Mouse (Mus musculus) heart, embryonic 12.5 days (tissue): ENCODE measurements around the gene Nt5dc2. TPM values are rescaled to one million over a fixed set of nuclear protein-coding genes. Genes with fewer than 3 reads are reported as not detected.
A peak's percentile ranks its signal among the peaks of the same experiment; 100 is the strongest.

ENCODE experiments used
- ATAC-seq: fragments of 200-750 bp; cut with Nextera tagmentation; 2 replicates; pipeline ENCODE4 v1.8.0; 2017; ENCODE audit warnings: moderate TSS enrichment, moderate library complexity; ENCODE audit not compliant: insufficient number of reproducible peaks, low FRiP score
- H3K27ac ChIP-seq: fragments of 300-500 bp; sonication (generic); 2 replicates; pipeline ENCODE4 v1.5.1; 2016; ENCODE audit warnings: mild to moderate bottlenecking, moderate library complexity; ENCODE audit not compliant: poor library complexity, severe bottlenecking
- H3K27me3 ChIP-seq: fragments of 300-500 bp; sonication (generic); replicated peaks from 2 replicates; pipeline ENCODE4 v1.6.1; 2016; ENCODE audit warnings: mild to moderate bottlenecking, moderate library complexity
- H3K36me3 ChIP-seq: fragments of 300-500 bp; sonication (generic); 2 replicates; pipeline ENCODE4 v1.6.1; 2016; ENCODE audit warnings: mild to moderate bottlenecking, moderate library complexity
- H3K4me1 ChIP-seq: fragments of 300-500 bp; sonication (generic); replicated peaks from 2 replicates; pipeline ENCODE4 v1.6.1; 2016; ENCODE audit warnings: mild to moderate bottlenecking
- H3K4me2 ChIP-seq: fragments of 300-500 bp; sonication (generic); 2 replicates; pipeline ENCODE4 v1.6.1; 2016; ENCODE audit warnings: mild to moderate bottlenecking, moderate library complexity
- H3K4me3 ChIP-seq: fragments of 300-500 bp; sonication (generic); 2 replicates; pipeline ENCODE4 v1.5.1; 2016; ENCODE audit warnings: mild to moderate bottlenecking
- H3K9ac ChIP-seq: fragments of 300-500 bp; sonication (generic); 2 replicates; pipeline ENCODE4 v1.6.1; 2016; ENCODE audit warnings: mild to moderate bottlenecking, moderate library complexity
- H3K9me3 ChIP-seq: fragments of 300-500 bp; sonication (generic); replicated peaks from 2 replicates; pipeline ENCODE4 v1.6.1; 2016; ENCODE audit warnings: mild to moderate bottlenecking, moderate library complexity
- WGBS: fragments of 180-500 bp; shearing (Covaris S2); methylation state at CpG from one replicate; pipeline ENCODE4 v1.1.7; 2016; 5-methylcytosine and 5-hydroxymethylcytosine counted together
- polyA plus RNA-seq: library from polyadenylated mRNA; unstranded; fragments of >200 nt; fragmentation: Nextera tagmentation; extraction: Ambion mirVana; gene quantifications from 2 replicates; pipeline ENCODE4 v1.2.1, GENCODE M21; 2016

Gene Nt5dc2
- polyA plus RNA-seq, 1 experiment from 2014 or later: 343 TPM

DNA sequence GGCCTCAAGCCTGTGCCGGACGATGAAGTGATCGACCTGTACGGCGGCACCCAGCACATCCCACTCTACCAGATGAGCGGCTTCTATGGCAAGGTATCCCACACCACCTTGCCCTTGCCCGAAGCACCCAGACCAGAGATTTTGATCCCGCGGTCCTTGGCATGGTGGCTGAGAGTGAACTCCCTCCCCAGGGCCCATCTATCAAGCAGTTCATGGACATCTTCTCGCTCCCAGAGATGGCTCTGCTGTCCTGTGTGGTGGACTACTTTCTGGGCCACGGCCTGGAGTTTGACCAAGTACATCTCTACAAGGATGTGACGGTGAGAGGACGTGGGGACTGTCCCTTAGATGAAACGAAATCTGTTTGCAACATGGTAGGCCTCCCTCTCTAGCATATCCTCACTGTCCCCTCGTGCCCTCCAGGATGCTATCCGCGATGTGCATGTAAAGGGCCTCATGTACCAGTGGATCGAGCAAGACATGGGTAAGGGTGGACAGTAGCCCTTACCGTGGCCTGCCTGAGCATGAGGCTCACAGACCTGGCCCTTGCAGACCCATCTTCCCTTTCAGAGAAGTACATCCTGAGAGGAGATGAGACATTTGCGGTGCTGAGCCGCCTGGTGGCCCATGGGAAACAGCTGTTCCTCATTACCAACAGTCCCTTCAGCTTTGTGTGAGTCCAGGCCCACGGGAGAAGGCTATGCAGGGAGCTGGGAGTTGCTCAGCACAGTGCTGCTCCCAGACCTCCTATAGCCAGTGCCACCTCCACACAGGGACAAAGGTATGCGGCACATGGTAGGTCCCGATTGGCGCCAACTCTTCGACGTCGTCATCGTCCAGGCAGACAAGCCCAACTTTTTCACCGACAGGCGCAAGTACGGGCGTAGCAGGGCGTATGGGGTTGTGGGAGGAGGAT is 4.9 kb downstream of the Nt5dc2 start:
- Histone ChIP-seq H3K4me1 (peaks cover 35% of the 10 kb centered on the region), H3K36me3 (peaks cover 67% of the 10 kb centered on the region), H3K4me2 (no peak overlapping the region), H3K27me3 (no peaks in the 10 kb centered on the region), H3K9me3 (no peaks in the 10 kb centered on the region), H3K4me3 (no peak overlapping the region), H3K9ac (no peak overlapping the region), H3K27ac (no peak overlapping the region)
- ATAC-seq: no peak
- WGBS: 94% methylated on average over 34 of the region's 34 CpGs

- no peaks in the 10 kb centered on the region for H3K27me3 ChIP-seq
- no peak for ATAC-seq
- no peak overlapping the region for H3K27ac ChIP-seq
- peaks cover 35% of the 10 kb centered on the region for H3K4me1 ChIP-seq
- WGBS: 78% methylated on average over 26 of the region's 26 CpGs
- no peaks in the 10 kb centered on the region for H3K9me3 ChIP-seq
- H3K4me3 ChIP-seq: no peak overlapping the region
- H3K4me2 ChIP-seq: no peak overlapping the region
- H3K9ac ChIP-seq: no peak overlapping the region
- peaks cover 76% of the 10 kb centered on the region for H3K36me3 ChIP-seq
Measured at GRCm38 (mm10) chr14:31136411-31137280, 5.8 kb downstream of the Nt5dc2 start.

GRCm38 (mm10) chr14:31137281-31137595 is 6.4 kb downstream of the Nt5dc2 start:
- peak overlapping the region; percentile 60; the same call in 1 of the 2 replicates for H3K27ac ChIP-seq

DNA sequence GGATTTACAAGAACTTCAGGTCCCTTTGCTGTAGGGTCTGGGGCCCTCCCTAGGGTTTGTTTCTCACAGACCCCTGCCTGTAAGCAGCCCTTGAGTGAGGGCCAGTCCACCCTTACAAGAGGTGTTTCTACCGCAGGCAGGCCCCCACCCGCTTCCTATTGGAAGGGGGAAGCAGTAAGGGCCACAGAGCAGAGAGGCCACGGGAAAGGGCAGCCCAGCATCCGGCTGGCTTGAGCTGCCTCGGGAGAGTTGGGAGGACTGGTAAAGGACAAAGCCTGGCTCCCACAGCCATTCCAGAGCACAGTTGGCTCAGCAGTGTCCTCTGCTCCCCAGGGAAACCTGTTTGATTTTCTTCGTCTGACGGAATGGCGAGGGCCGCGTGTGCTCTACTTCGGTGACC is 6.9 kb downstream of the Nt5dc2 start:
- H3K27ac ChIP-seq: peak overlapping the region; percentile 60
- peaks cover 87% of the 10 kb centered on the region for H3K36me3 ChIP-seq
- H3K9me3 ChIP-seq: no peaks in the 10 kb centered on the region; the same call in 1 of the 2 replicates
- H3K4me2 ChIP-seq: no peak overlapping the region
- peaks cover 24% of the 10 kb centered on the region for H3K4me1 ChIP-seq
- ATAC-seq: 0 out of 2 replicates have a peak, but pooled peaks have one; percentile 18
- no peaks in the 10 kb centered on the region for H3K27me3 ChIP-seq
- H3K9ac ChIP-seq: no peak overlapping the region
- no peak overlapping the region for H3K4me3 ChIP-seq
- WGBS: 74% methylated on average over 11 of the region's 11 CpGs

More at GRCm38 (mm10) chr14:31137281-31137595, 6.4 kb downstream of the Nt5dc2 start:
- peaks cover 82% of the 10 kb centered on the region for H3K36me3 ChIP-seq
- H3K4me2 ChIP-seq: no peak overlapping the region
- no peaks in the 10 kb centered on the region for H3K9me3 ChIP-seq
- no peak overlapping the region for H3K4me3 ChIP-seq
- no peak overlapping the region for H3K9ac ChIP-seq
- peaks cover 29% of the 10 kb centered on the region for H3K4me1 ChIP-seq
- ATAC-seq: no peak
- H3K27me3 ChIP-seq: no peaks in the 10 kb centered on the region
- 70% methylated on average over 10 of the region's 10 CpGs for WGBS

GRCm38 (mm10) chr14:31138219-31138896 is 7.5 kb downstream of the Nt5dc2 start:
- Histone ChIP-seq H3K27ac (peak overlapping the region; percentile 60), H3K4me2 (no peak overlapping the region), H3K27me3 (no peaks in the 10 kb centered on the region), H3K9ac (no peak overlapping the region), H3K4me1 (peaks cover 18% of the 10 kb centered on the region), H3K4me3 (no peak overlapping the region), H3K36me3 (peaks cover 93% of the 10 kb centered on the region), H3K9me3 (no peaks in the 10 kb centered on the region; the same call in 1 of the 2 replicates)
- ATAC-seq: no peak
- WGBS: 93% methylated on average over 30 of the region's 35 CpGs

- Histone ChIP-seq H3K36me3 (peaks cover 96% of the 10 kb centered on the region), H3K9me3 (no peaks in the 10 kb centered on the region; the same call in 1 of the 2 replicates), H3K4me1 (peaks cover 12% of the 10 kb centered on the region; the same call in 1 of the 2 replicates), H3K27ac (no peak overlapping the region), H3K4me2 (no peak overlapping the region), H3K27me3 (no peaks in the 10 kb centered on the region), H3K4me3 (no peak overlapping the region), H3K9ac (no peak overlapping the region)
- 88% methylated on average over 9 of the region's 9 CpGs for WGBS
- ATAC-seq: no peak
Measured at GRCm38 (mm10) chr14:31138897-31139429, 8.1 kb downstream of the Nt5dc2 start.

GRCm38 (mm10) chr14:31139666-31140065 is 8.8 kb downstream of the Nt5dc2 start:
- no peak overlapping the region for H3K4me3 ChIP-seq
- 88% methylated on average over 12 of the region's 12 CpGs for WGBS
- H3K36me3 ChIP-seq: peaks cover 91% of the 10 kb centered on the region
- no peaks in the 10 kb centered on the region for H3K27me3 ChIP-seq
- peaks cover 7% of the 10 kb centered on the region; the same call in 1 of the 2 replicates for H3K4me1 ChIP-seq
- no peaks in the 10 kb centered on the region; the same call in 1 of the 2 replicates for H3K9me3 ChIP-seq
- no peak for ATAC-seq
- H3K4me2 ChIP-seq: no peak overlapping the region
- H3K9ac ChIP-seq: no peak overlapping the region
- H3K27ac ChIP-seq: no peak overlapping the region

DNA sequence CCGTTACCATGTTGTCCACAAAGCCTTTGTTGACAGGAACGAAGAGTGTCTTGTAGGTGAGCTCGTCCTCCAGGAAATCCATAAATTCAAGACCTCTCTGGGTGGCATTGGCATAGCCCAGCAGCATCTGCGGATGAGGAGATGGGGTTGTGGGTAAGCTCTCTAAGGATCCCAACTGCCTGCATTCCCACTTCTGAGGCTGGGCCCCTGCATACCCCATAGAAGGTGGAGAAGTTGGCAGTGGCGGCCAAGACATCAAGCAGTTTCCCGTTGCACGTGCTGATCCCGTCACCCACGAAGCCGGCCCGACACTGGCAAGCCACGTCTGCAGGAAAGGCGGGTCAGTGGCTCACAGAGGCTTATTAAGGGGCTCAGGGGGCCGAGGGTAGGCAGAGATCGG is 9.3 kb downstream of the Nt5dc2 start:
- H3K4me2 ChIP-seq: no peak overlapping the region
- no peaks in the 10 kb centered on the region; the same call in 1 of the 2 replicates for H3K9me3 ChIP-seq
- no peak for ATAC-seq
- H3K27me3 ChIP-seq: no peaks in the 10 kb centered on the region
- H3K36me3 ChIP-seq: peaks cover 86% of the 10 kb centered on the region
- H3K27ac ChIP-seq: no peak overlapping the region
- peaks cover 4% of the 10 kb centered on the region; the same call in 1 of the 2 replicates for H3K4me1 ChIP-seq
- H3K4me3 ChIP-seq: no peak overlapping the region
- no peak overlapping the region for H3K9ac ChIP-seq
- 87% methylated on average over 15 of the region's 15 CpGs for WGBS

GRCm38 (mm10) chr14:31141011-31141410 is 10.2 kb downstream of the Nt5dc2 start:
- Histone ChIP-seq H3K27ac (no peak overlapping the region), H3K4me1 (peaks cover 4% of the 10 kb centered on the region; the same call in 1 of the 2 replicates), H3K4me2 (no peak overlapping the region), H3K9ac (no peak overlapping the region), H3K4me3 (no peak overlapping the region), H3K27me3 (no peaks in the 10 kb centered on the region), H3K36me3 (peaks cover 82% of the 10 kb centered on the region), H3K9me3 (no peaks in the 10 kb centered on the region; the same call in 1 of the 2 replicates)
- WGBS: 91% methylated on average over 14 of the region's 14 CpGs
- ATAC-seq: no peak

- H3K36me3 ChIP-seq: peaks cover 45% of the 10 kb centered on the region
- ATAC-seq: no peak
- WGBS: 87% methylated on average over 11 of the region's 11 CpGs
Measured at GRCm38 (mm10) chr14:31145694-31146093, 14.8 kb downstream of the Nt5dc2 start.

More at GRCm38 (mm10) chr14:31145694-31146093, 14.8 kb downstream of the Nt5dc2 start:
- Histone ChIP-seq H3K9ac (no peak overlapping the region), H3K4me1 (no peaks in the 10 kb centered on the region), H3K4me3 (no peak overlapping the region), H3K27me3 (no peaks in the 10 kb centered on the region), H3K9me3 (no peaks in the 10 kb centered on the region; the same call in 1 of the 2 replicates), H3K4me2 (no peak overlapping the region), H3K27ac (no peak overlapping the region)
